ENCODE assay signal across 8 mouse cellular contexts in genomic region chr9:44093612-44094503, GRCm38 (mm10). TPM values are rescaled to one million over a fixed set of nuclear protein-coding genes. Genes with fewer than 3 reads are reported as not detected.
DNase-seq lines count a peak whose midpoint lies in the region; ATAC-seq and TF ChIP-seq lines count a peak whose summit lies in the region.

No protein-coding gene starts in this region.

- H3K9me3 ChIP-seq in E14TG2a.4 (ENCODE audit: low read length), result no peaks in the 10 kb centered on the region
- no peaks in the 10 kb centered on the region for H3K9me3 ChIP-seq in hindbrain, embryonic 12.5 days (replicated peaks)

- WGBS in hindbrain, embryonic 12.5 days, result 30% methylated on average over 24 of the region's 24 CpGs

- peak overlapping the region; percentile 36 for H3K4me2 ChIP-seq in hindbrain, embryonic 12.5 days (replicated peaks)

- ATAC-seq in frontal cortex, adult (ENCODE audit: low TSS enrichment), result peak; percentile 47
- ATAC-seq in hindbrain, embryonic 12.5 days (ENCODE audit: low FRiP score), result peak; percentile 59

- peak; percentile 86 for TF ChIP-seq CTCF in E14TG2a.4 (conservative IDR thresholded peaks at IDR 0.05; ENCODE audit: low read length)

- H3K4me1 ChIP-seq in E14TG2a.4 (replicated peaks; ENCODE audit: low read depth, low read length), result peaks cover 64% of the 10 kb centered on the region
- H3K4me1 ChIP-seq in hindbrain, embryonic 12.5 days, result peaks cover 14% of the 10 kb centered on the region

- no peak overlapping the region for H3K27ac ChIP-seq in hindbrain, embryonic 12.5 days

- peak; percentile 88 to 91 for DNase-seq in cerebellum, adult 18-20 months
- peak; percentile 79 to 81 for DNase-seq in layer of hippocampus, postnatal 36 days
- peak; percentile 85 for DNase-seq in lung, postnatal 36 days
- peak; percentile 76 for DNase-seq in retina, postnatal 7 days (ENCODE audit: low read depth, low spot score)
- peak; percentile 89 for DNase-seq in thymus, postnatal 36 days

- peaks cover 34% of the 10 kb centered on the region for H3K36me3 ChIP-seq in E14TG2a.4 (ENCODE audit: insufficient read depth, low read length)
- no peaks in the 10 kb centered on the region for H3K36me3 ChIP-seq in hindbrain, embryonic 12.5 days

- no peak overlapping the region for H3K4me3 ChIP-seq in E14TG2a.4 (replicated peaks; ENCODE audit: low read length)
- no peak overlapping the region for H3K4me3 ChIP-seq in hindbrain, embryonic 12.5 days

- 0 out of 2 replicates have a peak overlapping the region, but pooled peaks have one; percentile 33 for H3K9ac ChIP-seq in hindbrain, embryonic 12.5 days

- H3K27me3 ChIP-seq in E14TG2a.4 (ENCODE audit: insufficient read depth, low read length), result 0 out of 2 replicates have a peak, but pooled peaks cover 6% of the 10 kb centered on the region
- no peaks in the 10 kb centered on the region for H3K27me3 ChIP-seq in hindbrain, embryonic 12.5 days

RNA-seq across cellular contexts. Expression of gene Mfrp, which starts 7.7 kb away (rescaled TPM):
- 0.14 and 0.30 TPM in 2 replicates for polyA plus RNA-seq in hindbrain, embryonic 12.5 days (2016; fragmentation: Nextera tagmentation; extraction: Ambion mirVana)
- total RNA-seq in layer of hippocampus, postnatal 36 days (2021), result 1 to 10 TPM in 1 of 2 experiments, under 1 TPM in 1; 0.17 to 2.5 TPM

RNA-seq across cellular contexts. Expression of gene C1qtnf5, which starts 13.2 kb away (rescaled TPM):
- polyA plus RNA-seq in hindbrain, embryonic 12.5 days (2016; fragmentation: Nextera tagmentation; extraction: Ambion mirVana), result 1.4 and 1.8 TPM in 2 replicates
- total RNA-seq in layer of hippocampus, postnatal 36 days (2021), result 10 to 100 TPM; 17.0 to 17.6 TPM

RNA-seq across cellular contexts. Expression of gene Gm49380, which starts 19.4 kb away (rescaled TPM):
- 0.26 and 0.30 TPM in 2 replicates for polyA plus RNA-seq in hindbrain, embryonic 12.5 days (2016; fragmentation: Nextera tagmentation; extraction: Ambion mirVana)
- total RNA-seq in layer of hippocampus, postnatal 36 days (2021), result under 1 TPM; 0.35 to 0.61 TPM

RNA-seq across cellular contexts. Expression of gene Rnf26, which starts 19.5 kb away (rescaled TPM):
- polyA plus RNA-seq in hindbrain, embryonic 12.5 days (2016; fragmentation: Nextera tagmentation; extraction: Ambion mirVana), result 57.1 and 61.4 TPM in 2 replicates
- total RNA-seq in layer of hippocampus, postnatal 36 days (2021), result 10 to 100 TPM; 28.4 to 28.6 TPM

RNA-seq across cellular contexts. Expression of gene Usp2, which starts 27.0 kb away (rescaled TPM):
- polyA plus RNA-seq in hindbrain, embryonic 12.5 days (2016; fragmentation: Nextera tagmentation; extraction: Ambion mirVana), result 11.5 and 14.2 TPM in 2 replicates
- total RNA-seq in layer of hippocampus, postnatal 36 days (2021), result 10 to 100 TPM; 66.2 to 74.9 TPM
